Mouse (Mus musculus) embryonic stem cell, embryonic (primary cell): Measurements from ENCODE around the gene Myo1g.

Source experiments
- CTCF ChIA-PET, 4 experiments: fragments of 300-600 bp in 2 of 4; fragments of 350-600 bp in 2 of 4; sonication (Branson Sonifier 250); formaldehyde crosslinking; loops; one replicate each; lab custom pipeline; 2022; ENCODE audit warnings: inconsistent platforms in 2 of 4; lab: Charles Lee
- POLR2A ChIA-PET, 4 experiments: fragments of 300-600 bp in 2 of 4; fragments of 350-600 bp in 2 of 4; sonication (Branson Sonifier 250); formaldehyde crosslinking; loops; one replicate each; lab custom pipeline; 2022; ENCODE audit warnings: antibody characterized with exemption in 4 of 4, inconsistent platforms in 1 of 4; lab: Charles Lee

Gene Myo1g

GRCm38 (mm10) chr11:6523662-6524088 lies 2.9 kb upstream of the Myo1g start:
- CTCF ChIA-PET = interaction anchor here in 2 of 4 experiments (0.6 to 1.7 kb wide), 6 partner anchors 30 to 128 kb away, joined by 3 to 8 read pairs (median 4); no protein-coding TSS in a partner anchor
- POLR2A ChIA-PET = interaction anchor here (0.6 to 11.9 kb wide), 68 partner anchors 9 to 621 kb away, joined by 3 to 327 read pairs (median 4); partner anchors contain the start of genes Tbrg4 (in 3 of the 4), Ccm2 (in 2 of the 4), H2afv (in 1 of the 4) and Ppia (in 1 of the 4)

GRCm38 (mm10) chr11:6522782-6523525 lies 2.2 kb upstream of the Myo1g start:
- POLR2A ChIA-PET = interaction anchor here (0.6 to 11.9 kb wide), 48 partner anchors 8 to 730 kb away, joined by 3 to 327 read pairs (median 4); partner anchors contain the start of genes Ccm2 (in 2 of the 4), H2afv (in 1 of the 4), Ppia (in 1 of the 4) and Purb (in 1 of the 4)
- CTCF ChIA-PET = interaction anchor here (0.6 to 1.7 kb wide), 5 partner anchors 23 to 438 kb away, joined by 3 to 5 read pairs (median 3); no protein-coding TSS in a partner anchor

DNA sequence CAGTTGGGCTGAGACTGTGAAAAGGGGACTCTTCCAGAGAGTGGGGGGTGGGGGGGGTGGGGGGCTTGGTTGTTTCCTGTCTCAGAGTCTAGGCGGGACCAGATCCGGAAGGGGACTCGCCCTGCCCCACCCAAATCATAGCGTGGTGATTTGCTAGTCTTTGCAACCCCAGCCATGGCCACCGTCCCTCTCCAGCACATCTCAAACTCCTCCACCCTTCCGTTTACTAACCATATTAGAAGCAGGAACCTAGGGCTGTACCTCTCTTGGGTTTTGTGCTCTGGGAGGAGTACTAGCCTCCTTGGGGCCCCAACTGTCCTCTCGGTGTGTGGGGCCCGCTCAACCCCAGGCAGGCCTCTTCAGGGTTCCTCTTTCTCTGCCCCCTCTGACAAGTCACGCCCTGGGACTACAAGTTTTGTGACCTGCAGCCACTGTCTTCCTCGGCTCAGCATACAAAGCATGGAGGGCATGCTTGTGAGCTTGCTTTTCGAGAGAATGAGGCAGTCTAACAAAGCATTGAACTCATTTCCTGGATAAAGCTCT lies 1.2 kb downstream of the Myo1g start:
- ChIA-PET CTCF (interaction anchor here in 3 of 4 experiments (0.6 to 1.1 kb wide), 4 partner anchors 50 to 435 kb away, joined by 3 to 6 read pairs (median 4); no protein-coding TSS in a partner anchor), POLR2A (interaction anchor here in 3 of 4 experiments (0.6 to 11.9 kb wide), 24 partner anchors 8 to 471 kb away, joined by 3 to 238 read pairs (median 4); partner anchors contain the start of genes Ccm2 (in 1 of the 3) and Purb (in 1 of the 3))

- POLR2A ChIA-PET = interaction anchor here in 3 of 4 experiments (0.8 to 7.2 kb wide), 22 partner anchors 9 to 111 kb away, joined by 3 to 56 read pairs (median 5); partner anchors contain the start of genes Ccm2 (in 1 of the 3) and Tbrg4 (in 1 of the 3)
Measured at GRCm38 (mm10) chr11:6514837-6515236, 5.9 kb downstream of the Myo1g start.

GRCm38 (mm10) chr11:6508269-6508876 lies 12.4 kb downstream of the Myo1g start:
- ChIA-PET POLR2A (interaction anchor here in 1 of 4 experiments (0.5 to 2.5 kb wide), 8 partner anchors 10 to 114 kb away, joined by 3 to 13 read pairs (median 4); partner anchors contain the start of gene Ccm2), CTCF (interaction anchor here in 1 of 4 experiments (1.3 kb wide), 1 partner anchor 18 kb away, joined by 3 read pairs; no protein-coding TSS in a partner anchor)

More at GRCm38 (mm10) chr11:6514837-6515236, 5.9 kb downstream of the Myo1g start:
- CTCF ChIA-PET = interaction anchor here in 1 of 4 experiments (1.0 to 1.1 kb wide), 2 partner anchors 14 to 78 kb away, joined by 3 read pairs; no protein-coding TSS in a partner anchor

- CTCF ChIA-PET = interaction anchor here in 3 of 4 experiments (0.6 kb wide), 3 partner anchors 14 to 129 kb away, joined by 3 to 5 read pairs (median 3); partner anchors contain the start of gene Myo1g (in 1 of the 3)
- POLR2A ChIA-PET = interaction anchor here in 1 of 4 experiments (1.0 to 2.5 kb wide), 3 partner anchors 12 to 20 kb away, joined by 4 to 13 read pairs (median 4); no protein-coding TSS in a partner anchor
Measured at GRCm38 (mm10) chr11:6506516-6506915, 14.2 kb downstream of the Myo1g start.

DNA sequence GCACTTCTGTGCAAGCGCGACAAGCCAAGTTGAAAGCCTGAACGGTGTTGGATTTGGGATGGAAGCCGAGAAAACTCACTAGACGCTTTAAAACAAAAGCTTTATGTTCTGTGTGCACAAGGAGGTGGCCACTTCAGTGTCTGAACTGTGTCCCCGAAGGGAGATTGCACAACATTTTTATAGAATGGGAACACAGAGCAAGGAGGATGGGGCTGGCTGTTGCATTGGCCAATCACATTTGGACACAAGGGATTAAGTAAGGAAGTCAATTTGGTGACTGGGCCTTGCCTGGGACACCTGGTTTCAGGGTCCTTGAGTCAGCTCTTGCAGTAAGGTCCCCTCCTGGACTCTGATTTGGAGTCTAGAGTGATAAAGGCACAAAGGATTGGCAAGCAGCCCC lies 16.1 kb downstream of the Myo1g start:
- ChIA-PET CTCF (interaction anchor here in 2 of 4 experiments (0.6 kb wide), 2 partner anchors 143 kb away, joined by 4 to 8 read pairs; no protein-coding TSS in a partner anchor), POLR2A (interaction anchor here in 3 of 4 experiments (0.5 to 1.7 kb wide), 15 partner anchors 10 to 263 kb away, joined by 3 to 5 read pairs (median 3); no protein-coding TSS in a partner anchor)

DNA sequence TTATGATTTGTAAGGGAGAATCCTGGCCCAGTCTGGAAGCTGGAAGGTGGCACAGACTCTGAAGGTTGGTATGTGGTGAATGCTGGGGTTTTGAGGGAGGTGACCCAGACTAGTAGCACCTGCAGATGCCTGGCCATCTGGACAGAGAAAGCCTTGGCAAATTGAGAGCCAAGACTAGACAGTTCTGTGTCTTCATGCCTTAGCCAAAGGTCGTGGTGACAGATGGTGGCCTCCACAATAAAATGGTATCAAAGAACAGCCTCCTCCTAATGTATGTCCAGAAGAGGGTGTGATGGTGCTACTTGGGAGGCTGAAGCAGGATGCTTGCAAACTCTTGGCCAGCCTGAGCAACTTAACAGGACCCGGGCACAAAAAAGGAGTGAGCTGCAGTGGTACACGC lies 16.5 kb downstream of the Myo1g start:
- CTCF ChIA-PET = interaction anchor here in 2 of 4 experiments (0.6 to 1.4 kb wide), 2 partner anchors 39 to 144 kb away, joined by 4 to 8 read pairs; no protein-coding TSS in a partner anchor
- POLR2A ChIA-PET = interaction anchor here in 3 of 4 experiments (0.5 to 1.7 kb wide), 11 partner anchors 10 to 262 kb away, joined by 3 to 5 read pairs (median 3); no protein-coding TSS in a partner anchor

- ChIA-PET POLR2A (interaction anchor here in 3 of 4 experiments (0.6 to 1.6 kb wide), 4 partner anchors 14 to 26 kb away, joined by 3 to 9 read pairs (median 4); partner anchors contain the start of gene Myo1g (in 1 of the 3)), CTCF (interaction anchor here in 1 of 4 experiments (1.4 to 1.5 kb wide), 2 partner anchors 37 to 66 kb away, joined by 4 read pairs; no protein-coding TSS in a partner anchor)
Measured at GRCm38 (mm10) chr11:6502506-6502905, 18.3 kb downstream of the Myo1g start.

DNA sequence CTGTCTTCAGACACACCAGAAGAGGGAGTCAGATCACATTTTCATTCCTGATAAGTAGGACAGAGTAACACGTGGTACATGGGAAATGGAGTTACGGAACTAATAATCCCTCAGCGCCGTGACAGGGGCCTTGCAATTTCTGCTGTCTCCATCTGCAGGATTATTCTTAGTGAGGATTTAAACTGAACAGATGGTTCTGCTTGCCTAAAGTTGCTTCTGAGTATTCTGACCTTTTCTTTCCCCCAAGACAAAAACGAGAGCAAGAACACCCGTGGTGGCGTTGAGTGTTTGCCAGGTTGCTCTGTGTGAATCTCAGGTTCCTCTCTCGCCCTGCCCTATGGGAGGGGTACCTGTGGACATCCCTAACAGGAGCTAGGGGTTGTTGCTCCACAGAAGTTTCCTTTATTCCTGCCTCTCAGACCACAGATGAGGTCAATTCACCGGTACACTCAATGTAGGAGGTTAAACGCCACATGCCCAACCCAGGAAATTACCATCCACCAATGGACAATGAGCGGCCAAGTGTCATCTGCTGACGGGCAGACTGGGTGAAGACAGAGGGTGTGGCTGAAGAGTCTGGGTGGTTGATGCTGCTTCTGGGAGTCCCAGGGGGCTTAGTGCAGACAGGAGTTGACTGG lies 23.3 kb downstream of the Myo1g start:
- ChIA-PET POLR2A (interaction anchor here in 3 of 4 experiments (0.6 to 3.8 kb wide), 14 partner anchors 8 to 123 kb away, joined by 3 to 32 read pairs (median 4); partner anchors contain the start of gene Purb (in 1 of the 3)), CTCF (interaction anchor here in 2 of 4 experiments (0.6 to 1.5 kb wide), 3 partner anchors 20 to 97 kb away, joined by 3 to 4 read pairs (median 3); no protein-coding TSS in a partner anchor)

DNA sequence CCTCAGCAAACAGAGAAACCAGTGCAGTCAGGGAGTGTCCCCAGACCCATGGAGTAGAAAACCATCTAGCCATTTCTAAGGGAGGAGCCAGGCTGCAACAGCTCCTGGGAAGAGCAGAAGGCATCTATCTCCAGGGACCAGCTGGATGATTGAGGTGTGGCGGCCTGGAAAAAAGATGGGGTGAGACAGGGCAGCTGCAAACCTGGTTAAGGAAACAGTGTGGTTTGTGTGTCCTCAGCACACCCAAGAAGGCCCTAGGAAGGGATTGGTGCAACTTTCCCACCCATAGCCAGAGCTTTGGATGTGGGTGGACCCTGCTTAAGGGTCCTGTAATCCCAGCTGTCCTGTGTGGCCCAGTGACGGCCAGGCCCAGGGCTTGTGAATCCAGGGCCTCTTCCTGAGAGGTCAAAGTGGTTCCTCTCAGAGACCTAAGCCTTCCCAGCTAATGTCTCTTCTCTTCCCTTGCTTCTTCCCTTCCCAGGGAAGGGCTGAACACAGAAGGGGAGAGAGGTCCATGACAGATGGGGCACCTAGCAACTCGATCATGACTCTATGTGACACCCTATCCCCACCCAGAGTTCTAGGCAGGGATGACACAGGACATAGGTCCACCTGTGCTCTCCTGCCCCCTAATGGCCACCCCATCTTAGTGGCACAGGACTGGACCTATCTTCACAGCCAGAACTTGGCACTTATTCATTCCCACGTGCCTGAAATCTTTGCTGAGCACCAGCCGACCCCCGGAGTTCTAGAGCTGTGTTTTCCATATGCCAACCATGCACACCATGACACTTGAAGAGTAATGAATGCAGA lies 30.9 kb downstream of the Myo1g start:
- POLR2A ChIA-PET = interaction anchor here in 3 of 4 experiments (0.6 to 11.1 kb wide), 15 partner anchors 9 to 208 kb away, joined by 3 to 87 read pairs (median 4); partner anchors contain the start of genes Purb (in 1 of the 3) and Tbrg4 (in 1 of the 3)
- CTCF ChIA-PET = interaction anchor here in 3 of 4 experiments (0.6 to 1.6 kb wide), 7 partner anchors 13 to 267 kb away, joined by 3 to 9 read pairs (median 5); partner anchors contain the start of gene H2afv (in 1 of the 3)

GRCm38 (mm10) chr11:6489257-6489656 lies 31.5 kb downstream of the Myo1g start:
- CTCF ChIA-PET = interaction anchor here (0.6 to 1.6 kb wide), 8 partner anchors 12 to 266 kb away, joined by 3 to 9 read pairs (median 6); partner anchors contain the start of gene H2afv (in 1 of the 4)
- POLR2A ChIA-PET = interaction anchor here in 3 of 4 experiments (0.6 to 11.1 kb wide), 13 partner anchors 8 to 207 kb away, joined by 3 to 87 read pairs (median 3); partner anchors contain the start of genes Purb (in 1 of the 3) and Tbrg4 (in 1 of the 3)

DNA sequence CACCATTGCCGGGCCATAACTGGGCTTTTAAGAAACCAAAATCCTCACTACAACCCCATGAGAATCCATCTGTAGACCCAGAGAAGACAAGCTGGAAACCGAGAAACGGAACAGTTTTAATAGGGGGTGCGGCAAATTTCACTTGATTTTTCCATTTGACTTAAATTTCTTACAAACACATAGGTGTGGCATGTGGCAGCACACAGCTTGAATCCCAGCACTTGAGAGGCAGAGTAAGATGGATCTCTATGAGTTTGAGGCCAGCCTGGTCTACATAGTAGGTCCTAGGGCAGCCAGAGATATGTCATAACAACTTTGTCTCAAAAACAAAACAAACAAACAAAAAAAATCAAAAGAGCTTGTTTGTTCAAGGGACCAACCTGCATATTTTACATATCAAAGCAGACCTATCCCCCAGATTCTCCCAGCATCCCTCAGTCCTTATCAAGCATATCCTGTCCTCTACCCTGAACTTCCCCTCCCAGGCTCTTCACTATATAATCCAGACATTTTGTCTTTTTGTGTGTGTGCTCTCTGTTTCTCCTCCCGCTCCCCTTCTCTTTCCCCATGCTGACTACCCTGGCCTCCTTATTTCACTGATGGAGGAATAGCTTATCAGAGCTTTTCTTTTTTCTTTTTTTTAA lies 32.6 kb downstream of the Myo1g start:
- CTCF ChIA-PET = interaction anchor here (0.5 to 1.6 kb wide), 7 partner anchors 22 to 69 kb away, joined by 3 to 5 read pairs (median 3); no protein-coding TSS in a partner anchor
- POLR2A ChIA-PET = interaction anchor here (0.6 to 11.1 kb wide), 26 partner anchors 8 to 1415 kb away, joined by 3 to 87 read pairs (median 4); partner anchors contain the start of genes H2afv (in 2 of the 4), Ccm2 (in 1 of the 4) and Purb (in 1 of the 4)

GRCm38 (mm10) chr11:6487496-6487895 lies 33.3 kb downstream of the Myo1g start:
- CTCF ChIA-PET = interaction anchor here (0.5 to 1.6 kb wide), 7 partner anchors 22 to 70 kb away, joined by 3 to 5 read pairs (median 3); no protein-coding TSS in a partner anchor
- POLR2A ChIA-PET = interaction anchor here (0.6 to 11.1 kb wide), 19 partner anchors 9 to 129 kb away, joined by 3 to 87 read pairs (median 4); partner anchors contain the start of genes H2afv (in 2 of the 4), Ccm2 (in 1 of the 4) and Purb (in 1 of the 4)
